Mouse (Mus musculus): ENCODE data around the gene 5730596B20Rik.
A peak's percentile ranks its signal among the peaks of the same experiment; 100 is the strongest.

5730596B20Rik gene

GRCm38 (mm10) chr6:52213119-52213986 lies 36.1 kb downstream of the 5730596B20Rik start, which contains the start of the genes Hoxa3 and Gm28308:
Hoxa3 (minus strand) TSS chr6:52213336.
Gm28308 (minus strand) TSS chr6:52213339.
- DNase-seq (ENCODE audit: low spot score) = no peak

- no peak for DNase-seq (ENCODE audit: low spot score)
These were observed 37.0 kb downstream of the 5730596B20Rik start for GRCm38 (mm10) chr6:52214271-52214670.

GRCm38 (mm10) chr6:52215070-52215469 lies 37.8 kb downstream of the 5730596B20Rik start:
- DNase-seq (ENCODE audit: low spot score) = no peak

- DNase-seq (ENCODE audit: low spot score) = no peak
These were observed 38.7 kb downstream of the 5730596B20Rik start for GRCm38 (mm10) chr6:52215771-52216535.

- DNase-seq (ENCODE audit: low spot score) = no peak
These were observed 39.6 kb downstream of the 5730596B20Rik start for GRCm38 (mm10) chr6:52216691-52217458.

- DNase-seq (ENCODE audit: low spot score) = no peak
These were observed 40.1 kb downstream of the 5730596B20Rik start for GRCm38 (mm10) chr6:52217459-52217768.

GRCm38 (mm10) chr6:52217895-52218642 lies 40.8 kb downstream of the 5730596B20Rik start:
- DNase-seq (ENCODE audit: low spot score) = no peak

GRCm38 (mm10) chr6:52218643-52219215 lies 41.4 kb downstream of the 5730596B20Rik start:
- DNase-seq (ENCODE audit: low spot score) = no peak

- DNase-seq (ENCODE audit: low spot score) = no peak
These were observed 42.1 kb downstream of the 5730596B20Rik start for GRCm38 (mm10) chr6:52219234-52219942.

- no peak for DNase-seq (ENCODE audit: low spot score)
These were observed 42.9 kb downstream of the 5730596B20Rik start for GRCm38 (mm10) chr6:52220003-52220864.

- no peak for DNase-seq (ENCODE audit: low spot score)
These were observed 43.6 kb downstream of the 5730596B20Rik start for GRCm38 (mm10) chr6:52220865-52221310.

- DNase-seq (ENCODE audit: low spot score) = peak; percentile 81
These were observed 44.2 kb downstream of the 5730596B20Rik start, which contains the start of gene Hoxa7 for GRCm38 (mm10) chr6:52221337-52221992. Hoxa7 (minus strand) TSS chr6:52221854.

- no peak for DNase-seq (ENCODE audit: low spot score)
These were observed 44.8 kb downstream of the 5730596B20Rik start for GRCm38 (mm10) chr6:52221993-52222685.

GRCm38 (mm10) chr6:52222729-52223128 lies 45.4 kb downstream of the 5730596B20Rik start:
- DNase-seq (ENCODE audit: low spot score) = no peak

- DNase-seq (ENCODE audit: low spot score) = no peak
These were observed 46.9 kb downstream of the 5730596B20Rik start for GRCm38 (mm10) chr6:52223939-52224760.

- no peak for DNase-seq (ENCODE audit: low spot score)
These were observed 47.8 kb downstream of the 5730596B20Rik start for GRCm38 (mm10) chr6:52224895-52225611.

Data from layer of hippocampus, adult 11-12 months (tissue).